Mouse (Mus musculus) CH12.LX (cell line): ENCODE measurements around the gene Myo19.
"Not testable (repeated sequence)": the region's sequence is repeated elsewhere in the genome, so short reads cannot be mapped to it uniquely, and the experiment has no call there.

Experiments
- CTCF ChIP-seq, 2 experiments: IDR thresholded peaks in 1 of 2; conservative IDR thresholded peaks in 1 of 2; 2 replicates each; pipeline ENCODE4 v1.5.1; 2011 to 2012; ENCODE audit warnings: low read depth in 2 of 2, low read length in 2 of 2, improper control_type of control experiment in 1 of 2, inconsistent platforms in 1 of 2, mild to moderate bottlenecking in 1 of 2, moderate library complexity in 1 of 2
- ELF1 ChIP-seq: IDR thresholded peaks from 2 replicates; pipeline ENCODE4 v1.6.1; 2014; ENCODE audit warnings: low read depth, mild to moderate bottlenecking, inconsistent platforms, low read length, improper control_type of control experiment
- EP300 ChIP-seq: IDR thresholded peaks from 2 replicates; pipeline ENCODE4 v1.6.1; 2011; ENCODE audit warnings: low read length, improper control_type of control experiment
- KAT2A ChIP-seq: IDR thresholded peaks from 2 replicates; pipeline ENCODE4 v1.6.1; 2012; ENCODE audit warnings: low read length, improper control_type of control experiment, inconsistent platforms; ENCODE audit not compliant: insufficient replicate concordance
- MAFK ChIP-seq: IDR thresholded peaks from 2 replicates; pipeline ENCODE4 v1.6.1; 2011; ENCODE audit warnings: low read length, improper control_type of control experiment; ENCODE audit not compliant: insufficient replicate concordance
- MAX ChIP-seq: IDR thresholded peaks from 2 replicates; pipeline ENCODE4 v1.6.1; 2011; ENCODE audit warnings: low read length, improper control_type of control experiment
- MYC ChIP-seq: IDR thresholded peaks from 2 replicates; pipeline ENCODE4 v1.6.1; 2011; ENCODE audit warnings: low read depth, mild to moderate bottlenecking, improper control_type of control experiment, low read length
- NELFE ChIP-seq: IDR thresholded peaks from 2 replicates; pipeline ENCODE4 v1.6.1; 2011; ENCODE audit warnings: low read depth, low read length, improper control_type of control experiment
- POLR2A ChIP-seq: IDR thresholded peaks from 2 replicates; pipeline ENCODE4 v1.6.1; 2011; ENCODE audit warnings: low read depth, mild to moderate bottlenecking, improper control_type of control experiment, low read length
- POLR2AphosphoS2 ChIP-seq: IDR thresholded peaks from 2 replicates; pipeline ENCODE4 v1.6.1; 2011; ENCODE audit warnings: low read depth, low read length, improper control_type of control experiment
- RAD21 ChIP-seq: IDR thresholded peaks from 2 replicates; pipeline ENCODE4 v1.6.1; 2011; ENCODE audit warnings: low read depth, mild to moderate bottlenecking, low read length, improper control_type of control experiment, moderate library complexity
- UBTF ChIP-seq: IDR thresholded peaks from 2 replicates; pipeline ENCODE4 v1.6.1; 2012; ENCODE audit warnings: low read depth, mild to moderate bottlenecking, inconsistent platforms, low read length, improper control_type of control experiment, moderate library complexity
- ZC3H11A ChIP-seq: IDR thresholded peaks from 2 replicates; pipeline ENCODE4 v1.6.1; 2012; ENCODE audit warnings: low read depth, mild to moderate bottlenecking, inconsistent platforms, low read length, improper control_type of control experiment
- ZKSCAN1 ChIP-seq: IDR thresholded peaks from 2 replicates; pipeline ENCODE4 v1.6.1; 2012; ENCODE audit warnings: low read depth, inconsistent platforms, low read length, improper control_type of control experiment, borderline replicate concordance

GRCm38 (mm10) chr11:84876020-84876419, 3.9 kb upstream of the Myo19 start:
- not testable (repeated sequence) for TF ChIP-seq EP300; ELF1; UBTF; CTCF (conservative IDR thresholded peaks at IDR 0.05 in 1 of 2, IDR thresholded peaks at IDR 0.05 in 1 of 2; ENCODE audit: low read depth in 2 of 2, low read length in 2 of 2); MAFK; POLR2A; KAT2A; ZKSCAN1; MAX; MYC; NELFE; POLR2AphosphoS2; ZC3H11A; RAD21
